Mouse (Mus musculus) stomach, embryonic 14.5 days (tissue): Measurements from ENCODE around the gene Aspm. TPM values are rescaled to one million over a fixed set of nuclear protein-coding genes. Genes with fewer than 3 reads are reported as not detected.
"Not testable (repeated sequence)": the region's sequence is repeated elsewhere in the genome, so short reads cannot be mapped to it uniquely, and the experiment has no call there.

Experiments used
- ATAC-seq: fragments of 200-750 bp; cut with Nextera tagmentation; 2 replicates; pipeline ENCODE4 v1.8.0; 2017; ENCODE audit warnings: low read depth, moderate TSS enrichment; ENCODE audit not compliant: insufficient number of reproducible peaks, insufficient read depth, low FRiP score
- H3K27ac ChIP-seq: fragments of 300-500 bp; sonication (generic); 2 replicates; pipeline ENCODE4 v1.5.1; 2014; ENCODE audit warnings: mild to moderate bottlenecking, low read length, moderate library complexity, mixed read lengths
- H3K27me3 ChIP-seq: fragments of 300-500 bp; sonication (generic); 2 replicates; pipeline ENCODE4 v1.6.1; 2014; ENCODE audit warnings: low read length, control low read depth, mixed read lengths; ENCODE audit not compliant: control insufficient read depth, insufficient read depth
- H3K36me3 ChIP-seq: fragments of 300-500 bp; sonication (generic); 2 replicates; pipeline ENCODE4 v1.6.1; 2014; ENCODE audit warnings: mild to moderate bottlenecking, control low read depth, low read length, moderate library complexity, mixed read lengths; ENCODE audit not compliant: control insufficient read depth, insufficient read depth
- H3K4me1 ChIP-seq: fragments of 300-500 bp; sonication (generic); 2 replicates; pipeline ENCODE4 v1.6.1; 2014; ENCODE audit warnings: low read length, control low read depth, mixed read lengths; ENCODE audit not compliant: control insufficient read depth, insufficient read depth
- H3K4me2 ChIP-seq: fragments of 300-500 bp; sonication (generic); replicated peaks from 2 replicates; pipeline ENCODE4 v1.6.1; 2014; ENCODE audit warnings: low read depth, low read length, control low read depth
- H3K4me3 ChIP-seq: fragments of 300-500 bp; sonication (generic); 2 replicates; pipeline ENCODE4 v1.5.1; 2014; ENCODE audit warnings: low read depth, low read length, control low read depth
- H3K9ac ChIP-seq: fragments of 300-500 bp; sonication (generic); replicated peaks from 2 replicates; pipeline ENCODE4 v1.6.1; 2014; ENCODE audit warnings: low read depth, mild to moderate bottlenecking, control low read depth, low read length, moderate library complexity, mixed read lengths
- H3K9me3 ChIP-seq: fragments of 300-500 bp; sonication (generic); 2 replicates; pipeline ENCODE4 v1.6.1; 2016; ENCODE audit warnings: low read depth, low read length, control low read depth; ENCODE audit not compliant: control insufficient read depth
- WGBS: fragments of 180-500 bp; shearing (Covaris S2); extraction: QIAGEN DNeasy Blood & Tissue Kit; methylation state at CpG from one replicate; pipeline ENCODE4 v1.1.7; 2014; 5-methylcytosine and 5-hydroxymethylcytosine counted together
- polyA plus RNA-seq: library from polyadenylated mRNA; unstranded; fragments of >200 nt; fragmentation: Nextera tagmentation; extraction: Ambion mirVana; gene quantifications from 2 replicates; pipeline ENCODE4 v1.2.1, GENCODE M21; 2014

Aspm gene
- polyA plus RNA-seq, result 23.1 and 23.3 TPM in 2 replicates

DNA sequence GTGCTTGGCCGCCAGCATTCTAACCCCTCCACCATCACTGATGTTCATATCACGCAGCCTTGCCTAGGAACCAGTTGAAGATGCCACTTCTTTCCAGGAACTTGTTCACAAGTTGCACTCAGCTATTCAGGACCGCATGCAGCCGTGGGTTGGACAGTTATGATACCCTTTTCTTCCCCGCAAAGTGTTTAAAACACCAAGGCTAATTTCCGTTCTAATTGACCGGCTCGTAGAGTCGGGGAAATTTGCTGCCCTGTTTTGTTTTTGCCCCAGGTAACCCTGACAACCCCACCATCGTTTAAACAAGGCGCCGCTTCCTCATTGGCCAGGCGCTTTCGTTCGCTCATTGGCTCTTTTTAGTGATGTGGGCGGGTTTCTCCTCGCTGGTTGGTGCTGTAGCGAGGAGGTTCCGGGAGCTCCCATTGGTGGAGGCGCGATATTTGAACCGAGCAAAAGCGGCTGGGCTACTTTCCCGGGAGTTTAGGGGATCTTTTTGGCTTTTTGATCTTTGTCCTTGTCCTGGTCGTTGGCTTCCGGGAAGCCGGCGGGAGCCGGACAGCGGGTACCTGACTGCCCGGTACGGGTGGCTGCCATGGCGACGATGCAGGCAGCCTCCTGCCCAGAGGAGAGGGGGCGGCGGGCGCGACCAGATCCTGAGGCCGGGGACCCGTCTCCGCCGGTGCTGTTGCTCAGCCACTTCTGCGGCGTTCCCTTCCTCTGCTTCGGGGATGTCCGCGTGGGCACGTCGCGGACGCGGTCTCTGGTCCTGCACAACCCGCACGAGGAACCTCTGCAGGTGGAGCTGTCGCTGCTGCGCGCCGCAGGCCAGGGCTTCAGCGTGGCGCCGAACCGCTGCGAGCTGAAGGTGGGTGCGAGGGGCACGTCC lies at the start of gene Aspm:
Aspm (plus strand) TSS at position 433 of the 886 bp plus-strand sequence.
- peak; percentile 100 for ATAC-seq
- no peaks in the 10 kb centered on the region for H3K27me3 ChIP-seq
- no peaks in the 10 kb centered on the region for H3K9me3 ChIP-seq
- H3K4me2 ChIP-seq, result peak within 1 kb of the TSS; percentile 81
- peak within 1 kb of the TSS; percentile 53; the same call in 1 of the 2 replicates for H3K9ac ChIP-seq
- peak within 1 kb of the TSS; percentile 48; the same call in 1 of the 2 replicates for H3K27ac ChIP-seq
- peaks cover 4% of the 10 kb centered on the region; the same call in 1 of the 2 replicates for H3K4me1 ChIP-seq
- H3K36me3 ChIP-seq, result peaks cover 8% of the 10 kb centered on the region
- peak within 1 kb of the TSS; percentile 92 for H3K4me3 ChIP-seq
- under 1% methylated on average over 65 of the region's 65 CpGs for WGBS

DNA sequence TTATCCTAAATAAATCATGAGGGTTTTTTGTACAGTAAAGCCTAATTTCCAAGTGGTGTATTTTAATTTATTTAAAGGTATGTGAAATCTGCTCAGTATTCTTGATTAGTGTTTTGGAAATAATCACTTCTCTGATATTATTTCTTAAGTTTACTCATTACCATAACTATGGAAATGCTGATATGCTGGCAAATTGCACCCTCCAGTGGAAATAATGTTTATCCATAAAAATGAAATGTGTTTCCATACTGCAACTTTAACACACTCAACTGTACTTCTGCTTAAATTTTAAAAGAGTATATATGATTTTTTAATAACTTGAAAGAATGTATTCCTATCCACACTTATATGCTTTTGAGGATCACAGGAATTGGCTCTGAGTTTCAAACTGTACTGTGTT lies 48.8 kb upstream of the Aspm start:
- Histone ChIP-seq H3K4me1 (no peaks in the 10 kb centered on the region), H3K9ac (no peak overlapping the region), H3K4me3 (no peak overlapping the region), H3K27me3 (no peaks in the 10 kb centered on the region), H3K27ac (no peak overlapping the region), H3K4me2 (no peak overlapping the region), H3K36me3 (no peaks in the 10 kb centered on the region), H3K9me3 (no peaks in the 10 kb centered on the region)
- ATAC-seq, result no peak

- Histone ChIP-seq H3K27me3 (no peaks in the 10 kb centered on the region), H3K4me3 (no peak overlapping the region), H3K27ac (no peak overlapping the region), H3K36me3 (no peaks in the 10 kb centered on the region), H3K4me1 (no peaks in the 10 kb centered on the region), H3K4me2 (no peak overlapping the region), H3K9ac (no peak overlapping the region), H3K9me3 (no peaks in the 10 kb centered on the region)
- WGBS, result 59% methylated on average over 5 of the region's 5 CpGs
- no peak for ATAC-seq
These were observed 46.9 kb upstream of the Aspm start for GRCm38 (mm10) chr1:139407701-139408100.

GRCm38 (mm10) chr1:139412365-139412764 lies 42.2 kb upstream of the Aspm start:
- H3K36me3 ChIP-seq, H3K4me2 ChIP-seq, H3K9ac ChIP-seq, H3K27ac ChIP-seq, H3K4me3 ChIP-seq, ATAC-seq, H3K9me3 ChIP-seq, H3K4me1 ChIP-seq, H3K27me3 ChIP-seq: not testable (repeated sequence)
- WGBS, result 93% methylated on average over 2 of the region's 2 CpGs

- H3K9ac ChIP-seq, result no peak overlapping the region
- H3K4me2 ChIP-seq, result no peak overlapping the region
- no peak for ATAC-seq
- no peaks in the 10 kb centered on the region for H3K9me3 ChIP-seq
- no peaks in the 10 kb centered on the region for H3K27me3 ChIP-seq
- 81% methylated on average over 3 of the region's 3 CpGs for WGBS
- H3K4me1 ChIP-seq, result no peaks in the 10 kb centered on the region
- no peaks in the 10 kb centered on the region for H3K36me3 ChIP-seq
- no peak overlapping the region for H3K27ac ChIP-seq
- H3K4me3 ChIP-seq, result no peak overlapping the region
These were observed 41.1 kb upstream of the Aspm start for GRCm38 (mm10) chr1:139413465-139413864.

GRCm38 (mm10) chr1:139421521-139421874 lies 33.1 kb upstream of the Aspm start:
- Histone ChIP-seq H3K4me2 (peak overlapping the region; percentile 62), H3K4me1 (peaks cover 18% of the 10 kb centered on the region), H3K27me3 (no peaks in the 10 kb centered on the region), H3K27ac (no peak overlapping the region), H3K4me3 (peak overlapping the region; percentile 79), H3K9me3 (no peaks in the 10 kb centered on the region), H3K9ac (peak overlapping the region; percentile 87; the same call in 1 of the 2 replicates), H3K36me3 (no peaks in the 10 kb centered on the region; the same call in 1 of the 2 replicates)
- 6% methylated on average over 8 of the region's 8 CpGs for WGBS
- ATAC-seq, result no peak

DNA sequence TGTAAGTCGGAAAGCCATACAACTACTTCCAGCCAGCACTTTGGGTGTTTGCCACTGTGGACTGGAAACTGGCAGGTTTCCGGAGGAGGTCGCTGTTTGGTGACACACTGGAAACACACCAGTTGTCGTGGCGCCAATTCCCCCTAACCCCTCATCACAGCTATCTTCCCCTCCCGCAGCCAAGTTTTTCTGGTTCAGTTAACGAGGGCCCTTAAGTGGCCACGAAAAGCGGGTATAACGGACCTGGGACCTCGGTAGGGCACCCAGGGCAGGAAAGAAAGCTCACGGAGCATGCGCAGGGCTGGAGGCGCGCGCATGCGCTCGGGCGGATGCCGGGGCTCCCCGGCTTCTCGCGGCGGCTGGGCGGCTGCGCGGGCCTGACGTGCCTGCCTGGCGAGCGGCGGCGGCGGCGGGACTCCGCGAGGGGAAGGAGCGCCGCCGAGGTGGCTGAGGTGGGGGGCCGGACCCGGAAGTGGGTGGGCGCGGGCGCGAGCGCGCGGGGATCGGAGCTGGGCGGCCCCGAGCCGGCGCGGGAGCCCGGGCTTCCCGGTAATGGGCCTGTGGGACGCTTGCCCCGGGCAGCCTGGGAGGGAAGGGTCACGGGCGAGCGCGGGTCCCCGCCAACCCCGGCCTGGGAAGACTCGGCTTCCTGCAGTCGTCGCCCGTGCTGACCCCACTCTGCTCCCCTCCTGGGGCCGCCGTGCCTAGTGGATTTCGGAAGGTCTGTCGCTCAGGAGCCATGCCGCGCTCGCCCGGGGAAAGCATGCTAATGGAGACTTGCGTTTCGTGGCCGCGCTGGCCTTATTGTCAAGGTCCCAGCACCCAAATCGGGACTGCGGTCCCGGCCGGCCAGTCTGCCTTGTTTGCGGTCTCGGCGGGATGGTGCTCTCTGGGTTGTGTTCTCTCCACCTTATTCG lies 32.4 kb upstream of the Aspm start, which contains the start of gene Zbtb41:
Zbtb41 (plus strand) TSS at position 414 of the 917 bp plus-strand sequence.
- Histone ChIP-seq H3K27me3 (no peaks in the 10 kb centered on the region), H3K9ac (peak within 1 kb of the TSS; percentile 87), H3K9me3 (no peaks in the 10 kb centered on the region), H3K36me3 (peaks cover 3% of the 10 kb centered on the region; the same call in 1 of the 2 replicates), H3K4me1 (peaks cover 18% of the 10 kb centered on the region), H3K4me3 (peak within 1 kb of the TSS; percentile 79), H3K27ac (peak within 1 kb of the TSS; percentile 90), H3K4me2 (peak within 1 kb of the TSS; percentile 62)
- peak; percentile 95 for ATAC-seq
- WGBS, result under 1% methylated on average over 86 of the region's 88 CpGs

GRCm38 (mm10) chr1:139422941-139423340 lies 31.6 kb upstream of the Aspm start:
- Histone ChIP-seq H3K9ac (peak overlapping the region; percentile 87), H3K9me3 (no peaks in the 10 kb centered on the region), H3K27me3 (no peaks in the 10 kb centered on the region), H3K36me3 (peaks cover 4% of the 10 kb centered on the region; the same call in 1 of the 2 replicates), H3K4me2 (peak overlapping the region; percentile 62), H3K27ac (0 out of 2 replicates have a peak overlapping the region, but pooled peaks have one; percentile 90), H3K4me1 (peaks cover 18% of the 10 kb centered on the region), H3K4me3 (peak overlapping the region; percentile 79)
- WGBS, result 14% methylated on average over 10 of the region's 10 CpGs
- no peak for ATAC-seq
